Mouse (Mus musculus): ENCODE measurements around the gene Hist1h2br. TPM values are rescaled to one million over a fixed set of nuclear protein-coding genes. Genes with fewer than 3 reads are reported as not detected.
A peak's percentile ranks its signal among the peaks of the same experiment; 100 is the strongest.
"Not testable (repeated sequence)": the region's sequence is repeated elsewhere in the genome, so short reads cannot be mapped to it uniquely, and the experiment has no call there.

The Hist1h2br gene
- total and polyA plus RNA-seq, 3 experiments, result 4.2 to 2,083 (median 19.7) TPM

- TF ChIP-seq UBTF (IDR thresholded peaks at IDR 0.05; ENCODE audit: low read depth, low read length), result no peak
- TF ChIP-seq PAX5 (IDR thresholded peaks at IDR 0.05; ENCODE audit: low read length), result no peak
- no peak for TF ChIP-seq CTCF (conservative IDR thresholded peaks at IDR 0.05 in 1 of 2, IDR thresholded peaks at IDR 0.05 in 1 of 2; ENCODE audit: low read depth in 2 of 2, low read length in 2 of 2)
- TF ChIP-seq ETS1 (conservative IDR thresholded peaks at IDR 0.05; ENCODE audit: low read depth, low read length), result no peak
- TF ChIP-seq POLR2A (IDR thresholded peaks at IDR 0.05; ENCODE audit: low read depth, low read length), result no peak
- TF ChIP-seq USF1 (IDR thresholded peaks at IDR 0.05; ENCODE audit: low read depth, low read length), result no peak
- TF ChIP-seq USF2 (conservative IDR thresholded peaks at IDR 0.05; ENCODE audit: low read depth, low read length), result no peak
- no peak for TF ChIP-seq ZKSCAN1 (IDR thresholded peaks at IDR 0.05; ENCODE audit: borderline replicate concordance, low read depth, low read length)
- no peak for TF ChIP-seq CHD2 (IDR thresholded peaks at IDR 0.05; ENCODE audit: low read length)
- TF ChIP-seq GABPA (IDR thresholded peaks at IDR 0.05; ENCODE audit: insufficient replicate concordance, low read depth, low read length), result no peak
- TF ChIP-seq NRF1 (IDR thresholded peaks at IDR 0.05; ENCODE audit: low read depth, low read length), result peak; percentile 38; the same call in 1 of the 2 replicates
- TF ChIP-seq ZNF384 (IDR thresholded peaks at IDR 0.05; ENCODE audit: low read depth, low read length), result no peak
- no peak for TF ChIP-seq MEF2A (IDR thresholded peaks at IDR 0.05; ENCODE audit: borderline replicate concordance, low read depth, low read length)
- TF ChIP-seq RCOR1 (conservative IDR thresholded peaks at IDR 0.05; ENCODE audit: low read depth, low read length), result no peak
- TF ChIP-seq EP300 (IDR thresholded peaks at IDR 0.05; ENCODE audit: low read length), result no peak
- TF ChIP-seq JUND (conservative IDR thresholded peaks at IDR 0.05; ENCODE audit: low read depth, low read length), result no peak
- TF ChIP-seq ZC3H11A (IDR thresholded peaks at IDR 0.05; ENCODE audit: low read depth, low read length), result no peak
- 0 out of 2 replicates have a peak, but pooled peaks have one; percentile 58 for TF ChIP-seq KAT2A (IDR thresholded peaks at IDR 0.05; ENCODE audit: insufficient replicate concordance, low read length)
- no peak for TF ChIP-seq CHD1 (IDR thresholded peaks at IDR 0.05; ENCODE audit: low read depth, low read length)
- TF ChIP-seq RAD21 (IDR thresholded peaks at IDR 0.05; ENCODE audit: low read depth, low read length), result no peak
- no peak for TF ChIP-seq MYC (IDR thresholded peaks at IDR 0.05; ENCODE audit: low read depth, low read length)
- no peak for TF ChIP-seq IRF4 (IDR thresholded peaks at IDR 0.05; ENCODE audit: low read depth, low read length)
- no peak for TF ChIP-seq NELFE (IDR thresholded peaks at IDR 0.05; ENCODE audit: low read depth, low read length)
- no peak for TF ChIP-seq ZMIZ1 (IDR thresholded peaks at IDR 0.05; ENCODE audit: low read depth, low read length)
- TF ChIP-seq MAX (IDR thresholded peaks at IDR 0.05; ENCODE audit: low read length), result no peak
Observed at GRCm38 (mm10) chr13:21847883-21848282, 14.3 kb downstream of the Hist1h2br start (continued).

GRCm38 (mm10) chr13:21850696-21851095, 17.2 kb downstream of the Hist1h2br start:
- in situ Hi-C loops (cut with MboI; ENCODE audit: low pct_ligation_motif_present, low pct_unique_long_range_greater_than_20kb, low sequenced_read_pairs), result loop anchor here (25.0 kb wide), 1 partner anchor 1587 kb away; no protein-coding TSS in a partner anchor
- dilution Hi-C loops (cut with MboI; ENCODE audit: extremely low pct_ligation_motif_present, extremely low pct_unique_long_range_greater_than_20kb, low sequenced_read_pairs), result not testable (repeated sequence)

More at GRCm38 (mm10) chr13:21850696-21851095, 17.2 kb downstream of the Hist1h2br start:
- DNase-seq (ENCODE audit: extremely low read depth); H3K27me3 ChIP-seq (replicated peaks); H3K4me3 ChIP-seq (replicated peaks in 1 of 3; ENCODE audit: low read depth in 2 of 3, low read length in 2 of 3, poor library complexity in 1 of 3); H3K27ac ChIP-seq (ENCODE audit: insufficient read depth, low read depth); H3K36me3 ChIP-seq (replicated peaks in 1 of 2; ENCODE audit: control insufficient read depth in 1 of 2, insufficient read depth in 1 of 2, low read length in 1 of 2); H3K79me2 ChIP-seq (replicated peaks; ENCODE audit: control insufficient read depth, extremely low read depth, insufficient read depth, poor library complexity, severe bottlenecking); H3K9ac ChIP-seq (ENCODE audit: insufficient read depth, low read depth); H3K9me3 ChIP-seq (replicated peaks; ENCODE audit: low read length); H3K4me2 ChIP-seq (ENCODE audit: insufficient read depth, low read depth, poor library complexity, severe bottlenecking): not testable (repeated sequence)
- H3K4me1 ChIP-seq (ENCODE audit: control insufficient read depth in 1 of 2, insufficient read depth in 2 of 2), result peaks cover 0 to 28% of the 10 kb centered on the region in 2 experiments; a peak in 3 of 4 replicates
